Mouse (Mus musculus): ENCODE data around the gene Apom.

The Apom gene

DNA sequence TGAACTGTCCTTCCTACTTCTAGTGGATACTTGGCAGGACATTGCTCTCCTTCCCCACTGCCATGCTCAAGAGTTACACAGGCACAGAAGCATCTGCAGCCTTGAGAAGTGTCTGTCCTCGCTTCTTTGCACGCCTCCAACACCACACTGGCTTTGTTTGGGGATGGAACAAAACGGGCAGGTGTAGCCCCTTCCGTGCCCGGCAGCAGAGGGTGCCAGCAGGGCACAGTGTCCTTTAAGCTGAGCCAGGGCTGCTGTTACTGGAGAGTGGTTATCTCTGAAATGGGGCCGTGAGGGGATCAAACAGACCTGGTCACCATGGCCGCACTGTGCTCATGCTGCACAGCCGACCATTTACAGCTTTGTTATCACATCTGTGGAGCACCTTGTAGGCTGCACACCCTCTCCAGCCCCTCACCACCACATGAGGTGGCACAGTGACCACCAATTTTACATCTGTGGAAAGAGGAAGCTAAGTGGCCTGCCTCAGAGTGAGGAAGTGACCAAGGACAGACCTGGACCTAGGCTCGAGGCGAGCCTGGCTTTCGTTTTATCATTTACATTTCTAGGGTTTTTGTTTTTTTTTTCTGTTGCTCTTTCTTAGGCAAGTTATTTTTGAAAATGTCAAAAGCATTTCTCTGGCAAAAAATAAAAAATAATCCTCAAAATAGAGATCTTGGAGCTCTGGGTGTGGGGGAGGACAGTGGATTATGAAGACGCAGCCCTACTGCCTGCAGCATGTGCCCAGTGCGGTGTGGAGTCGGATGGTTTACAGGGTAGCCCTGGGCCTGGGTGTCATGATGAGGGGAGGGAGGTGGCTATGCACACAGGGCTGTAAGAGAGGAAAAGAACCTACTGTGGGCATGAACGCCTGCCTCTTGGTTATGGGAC, 37.1 kb downstream of the Apom start:
- DNase-seq, result no peak

DNA sequence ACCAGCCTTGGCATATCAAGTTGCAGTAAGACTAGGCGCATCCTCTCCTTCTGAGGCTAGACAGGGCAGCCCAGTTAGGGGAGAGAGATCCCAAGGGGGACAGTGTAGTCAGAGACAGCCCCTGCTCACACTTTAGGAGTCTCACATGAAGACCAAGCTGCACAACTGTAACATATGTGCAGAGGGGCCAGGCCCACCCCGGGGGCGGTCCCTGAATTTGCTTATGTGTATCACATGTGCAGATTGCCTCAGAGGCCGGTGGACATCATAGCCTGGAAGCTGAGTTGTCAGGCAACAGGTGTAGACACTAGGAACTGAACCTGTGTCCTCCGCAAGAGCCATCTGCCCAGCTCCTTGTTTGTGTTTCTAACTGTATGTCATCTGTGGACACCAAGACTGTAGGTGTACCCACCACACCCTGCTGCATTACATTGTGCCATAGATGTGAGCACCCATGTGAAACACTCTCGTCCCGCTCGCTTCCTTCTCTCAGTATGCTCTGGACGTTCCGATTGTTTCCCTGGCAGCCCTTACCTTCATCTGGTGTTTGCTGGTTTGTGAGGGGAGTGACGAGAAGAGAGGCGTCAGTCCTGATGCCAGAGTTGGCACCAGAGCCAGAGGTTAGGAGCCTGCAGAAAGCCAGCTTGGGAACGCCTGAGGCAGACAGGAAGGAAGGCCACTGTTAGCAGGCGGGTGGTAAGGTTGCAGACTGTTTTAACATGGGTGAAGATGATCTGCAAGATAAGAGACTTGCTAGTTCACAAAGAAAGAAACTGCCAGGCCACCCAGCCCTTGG, 39.2 kb downstream of the Apom start:
- peak; percentile 57 for DNase-seq

DNA sequence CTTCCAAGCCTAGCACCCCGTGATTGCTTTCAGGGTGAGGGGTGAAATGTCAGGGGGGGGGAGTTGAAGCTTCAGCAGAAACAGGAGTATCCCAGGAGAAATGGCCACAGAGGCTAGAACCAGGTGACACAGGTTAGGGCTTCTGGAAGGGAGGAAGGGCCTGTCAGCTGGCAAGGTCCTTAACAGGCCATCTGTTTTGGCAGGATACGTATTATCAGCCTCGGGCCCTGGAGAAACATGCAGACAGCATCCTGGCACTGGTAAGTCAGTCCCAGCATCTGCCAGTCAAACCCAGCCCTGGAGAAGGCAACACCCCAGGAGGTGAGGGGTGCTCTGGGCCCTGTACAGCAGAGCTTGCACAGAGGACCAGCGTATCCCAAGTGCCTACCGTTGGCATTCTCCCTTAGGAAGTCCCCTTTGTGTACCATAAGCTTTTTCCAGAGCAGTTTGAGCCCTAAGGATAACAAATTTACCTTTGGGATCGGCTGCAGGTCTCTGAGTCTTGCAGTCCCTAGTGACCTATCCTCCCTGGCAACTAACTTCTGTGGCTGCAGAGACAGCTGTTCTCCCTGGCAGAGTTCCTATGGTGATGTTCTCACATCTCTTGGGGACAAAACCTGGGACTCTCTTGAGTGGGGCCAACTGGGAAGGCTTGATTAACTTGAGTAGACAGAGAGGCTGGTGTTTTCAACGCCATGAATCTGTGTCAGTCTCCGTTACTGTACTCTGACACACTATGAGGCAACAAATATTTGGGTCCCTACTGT, 41.5 kb downstream of the Apom start:
- peak; percentile 33 for DNase-seq

DNA sequence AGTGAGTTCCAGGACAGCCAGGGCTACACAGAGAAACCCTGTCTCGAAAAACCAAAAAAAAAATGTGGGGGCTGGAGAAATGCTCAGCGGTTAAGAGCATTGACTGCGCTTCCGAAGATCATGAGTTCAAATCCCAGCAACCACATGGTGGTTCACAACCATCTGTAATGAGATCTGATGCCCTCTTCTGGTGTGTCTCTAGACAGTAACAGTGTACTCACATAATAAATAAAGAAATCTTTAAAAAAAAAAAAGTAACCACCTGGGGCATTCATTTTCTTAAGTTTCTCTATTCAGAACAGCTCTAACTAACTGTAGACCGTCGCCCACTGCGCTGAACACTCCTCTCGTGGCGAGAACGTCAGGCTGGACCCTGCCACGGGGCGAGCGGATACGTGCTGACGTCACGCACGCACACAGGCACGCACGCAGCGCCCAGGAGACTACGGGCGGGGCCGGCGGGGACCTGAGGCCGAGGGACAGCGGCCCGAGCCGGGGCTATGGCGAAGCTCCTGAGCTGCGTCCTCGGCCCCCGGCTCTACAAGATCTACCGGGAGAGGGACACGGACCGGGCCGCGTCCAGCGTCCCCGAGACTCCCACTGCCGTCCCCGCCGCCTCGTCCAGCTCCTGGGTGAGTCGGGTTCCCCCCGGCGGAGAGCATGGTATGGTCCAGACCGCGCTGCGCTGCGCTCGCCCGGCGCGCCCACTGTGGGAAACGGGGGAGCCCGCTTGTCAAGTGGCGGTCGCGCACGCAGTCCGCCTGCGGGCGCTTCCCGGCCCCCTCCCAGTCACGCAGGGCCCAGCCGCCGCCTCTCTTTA, 42.8 kb downstream of the Apom start, which contains the start of gene Abhd16a:
Gene Abhd16a, plus strand, starts transcription at position 439 of the 820 bp plus-strand sequence.
- peak; percentile 97 for DNase-seq

DNA sequence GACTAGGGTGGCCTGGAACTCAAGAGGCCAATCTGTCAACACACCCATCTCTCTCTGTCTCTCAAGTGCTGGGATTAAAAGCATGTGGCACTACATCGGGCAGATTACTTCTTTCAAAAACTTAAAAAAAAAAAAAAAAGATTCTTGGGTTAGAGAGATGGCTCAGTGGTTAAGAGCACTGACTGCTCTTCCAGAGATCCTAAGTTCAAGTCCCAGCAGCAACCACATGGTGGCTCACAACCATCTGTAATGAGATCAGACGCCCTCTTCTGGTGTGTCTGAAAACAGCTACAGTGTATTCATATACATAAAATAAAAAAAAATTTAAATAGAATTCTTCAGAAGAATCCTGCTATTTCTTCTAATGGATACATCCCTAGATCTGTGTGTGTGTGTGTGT, 43.7 kb downstream of the Apom start:
- DNase-seq, result no peak

DNA sequence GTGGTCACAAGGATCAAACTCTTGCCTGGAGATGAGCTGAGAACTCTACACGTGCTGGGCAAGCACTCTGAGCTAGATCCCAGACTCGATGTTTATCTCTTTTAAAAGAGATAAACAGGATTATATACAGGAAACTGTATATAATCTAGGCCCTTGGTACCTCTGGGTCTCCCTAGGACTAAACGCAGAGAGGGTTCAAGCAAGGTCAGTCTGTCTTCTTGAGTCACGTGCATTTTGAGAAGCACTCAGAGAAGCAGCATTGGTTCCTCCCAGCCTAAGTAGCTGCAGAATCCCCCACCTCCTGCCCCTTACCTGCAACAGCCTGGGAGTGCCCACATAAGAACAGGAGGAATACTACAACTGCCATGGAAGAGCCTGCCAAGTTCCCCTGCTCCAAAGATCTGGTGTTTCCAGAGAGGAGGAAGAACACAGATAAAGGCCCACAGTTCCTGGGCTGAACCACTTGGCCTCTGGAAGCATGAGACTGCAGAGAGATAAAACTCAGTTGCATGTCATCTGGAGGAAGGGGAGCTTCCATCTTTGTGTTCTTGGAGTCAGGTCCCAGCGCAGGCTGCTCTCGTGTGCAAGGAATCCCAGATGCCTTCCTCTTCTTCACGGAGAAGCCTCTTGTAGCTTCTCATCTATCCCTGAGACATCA, 46.5 kb downstream of the Apom start, which contains the start of gene Ly6g6f:
Gene Ly6g6f, minus strand, starts transcription at position 403 of the 658 bp plus-strand sequence.
- DNase-seq, result no peak

DNA sequence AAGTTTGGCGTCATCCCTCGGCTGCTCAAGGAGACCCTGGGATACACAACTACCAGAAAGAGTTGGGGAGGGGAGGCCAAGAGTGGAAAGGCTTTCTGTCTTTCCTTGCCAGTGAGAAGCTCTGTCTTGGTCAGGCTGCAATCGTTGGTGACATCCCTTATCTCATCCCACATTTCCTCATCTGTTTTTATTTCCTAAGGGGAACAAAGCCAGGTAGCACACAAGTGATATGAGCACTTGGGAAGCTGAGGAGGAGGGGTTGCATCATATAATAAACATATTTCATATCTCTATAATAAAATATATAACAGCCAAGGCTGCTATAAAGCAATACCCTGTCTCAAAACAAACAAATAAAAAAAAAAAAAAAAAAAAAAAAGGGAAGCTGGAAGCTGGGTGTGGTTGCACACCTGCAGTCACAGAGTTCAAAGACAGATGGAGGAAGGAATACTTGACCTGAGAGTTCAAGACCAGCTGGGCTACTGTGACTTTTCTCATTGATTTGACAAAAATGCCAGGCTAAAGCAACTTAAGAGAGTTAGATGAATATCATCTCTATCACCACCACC, 47.8 kb downstream of the Apom start:
- DNase-seq, result no peak

DNA sequence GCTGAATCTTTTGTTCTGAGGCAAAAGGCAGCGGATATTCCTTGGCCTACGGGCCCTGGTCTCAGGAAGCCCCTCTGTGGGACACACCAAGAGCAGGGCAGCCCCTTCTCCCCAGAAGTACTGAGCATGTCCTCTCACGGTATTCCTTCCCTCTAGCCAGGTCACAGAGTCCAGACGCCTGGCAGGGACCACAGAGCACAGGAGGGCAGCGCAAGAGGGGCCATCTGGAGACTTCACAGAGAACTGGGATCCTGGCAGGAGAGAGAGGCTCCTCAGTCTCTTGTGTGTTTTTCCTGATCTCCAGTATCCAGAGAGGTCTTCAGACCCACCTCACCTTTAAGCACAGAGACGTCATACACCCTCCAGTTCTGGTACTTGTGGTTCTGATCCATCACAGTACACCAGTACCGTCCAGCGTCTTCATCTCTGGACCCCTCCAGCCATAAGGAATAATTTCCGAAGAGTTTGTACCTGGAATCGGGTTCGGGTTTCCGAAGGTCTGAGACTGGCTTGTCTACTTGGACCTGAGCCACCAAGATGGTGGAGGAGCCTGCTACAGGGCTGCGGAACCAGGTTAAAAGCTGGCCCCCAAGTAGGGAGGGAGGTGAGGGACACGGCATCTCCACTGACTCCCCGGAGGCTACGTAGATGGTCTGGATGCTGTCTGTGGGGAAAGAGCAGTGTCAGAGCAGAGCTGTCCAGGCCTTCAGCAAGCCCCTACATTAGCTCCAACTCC, 48.8 kb downstream of the Apom start:
- no peak for DNase-seq

DNA sequence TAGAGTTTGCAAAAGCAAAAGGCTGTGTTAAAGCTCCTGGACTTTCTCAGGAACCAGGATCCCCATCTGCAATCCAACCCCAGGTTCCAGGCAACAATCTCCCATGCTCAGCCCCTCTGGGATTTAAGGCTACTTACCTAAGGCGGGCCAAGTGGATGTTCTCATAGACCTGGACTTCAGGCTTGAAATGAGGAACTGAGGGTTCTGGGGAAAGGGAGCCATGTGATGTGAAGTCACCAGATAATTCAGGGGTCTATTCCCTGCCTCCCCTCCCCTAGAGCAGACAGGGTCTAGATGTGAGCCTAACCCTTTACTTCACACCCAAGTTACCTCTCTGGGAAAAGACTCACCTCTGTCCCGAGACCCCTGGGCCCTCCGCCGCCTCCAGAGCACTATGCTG, 51.1 kb downstream of the Apom start:
- no peak for DNase-seq

DNA sequence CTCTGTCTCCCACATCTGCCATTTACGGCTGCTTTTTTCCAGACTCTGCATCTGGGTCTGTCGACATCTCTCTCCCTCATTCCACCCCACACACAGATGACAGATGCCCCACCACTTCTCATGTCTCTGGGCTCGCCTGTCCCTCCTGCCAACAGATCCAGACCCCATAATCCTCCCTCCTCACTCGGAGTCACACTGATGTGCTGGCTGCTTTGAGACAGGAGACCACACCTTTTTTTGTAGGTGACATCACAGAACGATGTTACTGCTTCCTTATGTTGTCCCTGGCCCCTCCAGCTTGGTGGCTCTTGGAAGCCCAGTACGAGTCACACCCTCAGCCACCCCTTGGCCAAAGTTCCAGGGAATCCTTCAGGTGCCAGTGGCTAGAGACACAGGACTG, 51.6 kb downstream of the Apom start:
- DNase-seq, result no peak

DNA sequence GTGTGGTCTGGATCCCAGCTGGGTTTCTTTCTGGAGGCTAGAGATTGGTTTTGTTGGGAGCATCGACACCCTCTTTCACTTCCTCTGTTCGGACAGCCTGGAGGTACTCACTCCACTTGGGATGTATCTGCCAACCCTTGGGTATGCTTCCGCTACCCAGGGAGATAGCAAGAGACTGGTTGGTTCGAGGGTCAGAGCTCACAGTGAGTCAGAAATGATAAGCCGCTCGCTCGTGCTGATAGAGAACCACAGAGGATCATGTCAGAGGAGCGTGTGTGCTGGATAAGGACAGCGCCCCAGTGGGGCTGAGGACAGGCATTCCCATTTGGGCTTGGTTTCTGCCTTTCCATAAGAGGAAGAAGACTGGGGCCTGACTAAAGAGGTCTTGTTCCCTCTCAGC, 52.1 kb downstream of the Apom start:
- DNase-seq, result no peak
